Mouse (Mus musculus) right cerebral cortex, postnatal 36 days (tissue): Measurements from ENCODE around the gene Dcaf15.

Source experiments
- DNase-seq, 2 experiments: peaks; one replicate each; pipeline ENCODE4 v3.0.0; 2022; ENCODE audit warnings: low spot score in 2 of 2, mixed read lengths in 1 of 2

Dcaf15 gene

DNA sequence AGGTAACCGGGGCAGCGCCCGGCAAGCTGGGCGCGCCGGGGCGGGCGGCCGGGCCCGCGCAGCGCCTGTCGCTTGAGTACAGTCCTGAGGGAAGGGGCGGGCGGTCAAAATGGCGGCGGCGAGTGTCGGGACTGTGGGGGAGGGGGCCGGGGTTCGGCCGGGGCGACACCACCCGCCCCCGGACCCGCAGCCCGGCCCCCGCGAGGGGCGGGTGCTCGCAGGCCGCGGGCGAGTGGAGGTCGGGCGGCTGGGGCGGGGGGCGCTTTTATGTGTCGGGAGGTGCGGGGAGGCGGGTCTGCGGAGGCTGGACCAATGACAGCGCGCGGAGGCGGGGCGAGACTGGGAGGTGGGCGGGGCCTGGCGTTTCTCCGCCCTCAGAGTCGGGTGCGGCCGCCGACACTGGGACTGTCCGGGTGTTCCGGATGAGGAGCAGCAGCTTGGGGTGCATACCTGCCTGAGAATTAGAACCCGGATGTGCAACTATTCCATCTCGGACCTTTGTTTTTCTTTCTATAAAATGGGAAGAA is 37.5 kb downstream of the Dcaf15 start:
- DNase-seq: peak; percentile 91

DNA sequence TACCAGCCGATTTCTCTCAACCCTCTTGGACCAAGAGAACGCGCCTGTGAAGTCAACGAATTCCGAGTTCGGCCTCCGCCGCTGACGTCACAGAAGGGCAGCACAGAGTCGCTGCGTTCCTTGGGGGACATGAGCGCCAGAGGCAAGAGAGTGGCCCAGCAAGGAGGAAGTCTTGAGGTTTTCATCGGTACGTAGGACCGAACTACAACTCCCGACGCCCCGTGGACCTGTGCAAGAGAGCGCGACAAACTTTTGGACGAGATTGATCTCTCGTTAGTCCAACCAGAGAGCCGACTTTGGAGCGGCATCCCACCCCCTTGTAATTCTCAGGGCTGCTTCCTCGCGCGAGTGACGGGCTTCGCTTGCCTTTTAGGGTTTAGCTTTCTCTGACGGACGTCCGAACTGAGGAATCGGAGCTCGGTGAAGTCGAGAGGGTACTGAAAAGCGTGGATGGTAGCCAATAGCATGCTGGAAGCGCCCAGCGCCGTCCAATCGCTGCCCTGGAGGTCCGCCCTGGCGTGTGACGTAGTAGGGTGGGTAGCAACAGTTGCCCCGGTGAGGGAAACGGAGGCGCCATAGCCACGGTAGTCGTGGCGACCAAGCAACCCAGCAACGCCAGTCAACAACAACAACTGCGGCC is 38.2 kb downstream of the Dcaf15 start, which contains the start of gene Rfx1:
TSS of gene Rfx1 (plus strand) at position 544 of the 640 bp plus-strand sequence.
- peak; percentile 100 for DNase-seq

DNA sequence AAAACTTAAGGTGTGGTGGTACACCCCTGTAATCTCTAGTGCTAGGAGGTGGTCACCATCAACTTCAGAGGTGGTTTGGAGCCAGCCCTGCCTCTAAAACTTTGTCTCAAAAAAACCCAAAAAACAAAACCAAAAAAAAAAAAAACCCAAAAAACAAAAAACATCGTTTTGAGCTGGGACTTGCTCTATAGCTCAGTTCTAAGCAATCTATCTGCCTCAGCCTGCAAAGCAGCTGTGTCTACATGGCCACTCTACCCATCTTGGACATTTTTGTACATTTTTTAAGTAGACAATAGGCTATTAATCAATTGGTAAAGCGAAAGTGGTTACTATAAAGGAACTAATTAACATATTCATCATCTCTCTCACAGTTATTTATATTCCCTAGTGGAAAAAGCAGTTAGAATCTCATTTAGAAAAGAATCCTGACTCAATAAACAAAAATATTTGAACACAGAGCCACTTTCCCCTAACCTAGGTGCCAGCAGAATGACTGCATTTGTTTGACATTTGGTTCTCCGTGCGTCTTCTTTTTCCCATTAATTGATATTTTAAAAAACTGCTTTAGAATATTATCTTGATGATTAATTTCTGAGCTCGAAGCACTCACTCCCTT is 39.0 kb downstream of the Dcaf15 start:
- no peak for DNase-seq

DNA sequence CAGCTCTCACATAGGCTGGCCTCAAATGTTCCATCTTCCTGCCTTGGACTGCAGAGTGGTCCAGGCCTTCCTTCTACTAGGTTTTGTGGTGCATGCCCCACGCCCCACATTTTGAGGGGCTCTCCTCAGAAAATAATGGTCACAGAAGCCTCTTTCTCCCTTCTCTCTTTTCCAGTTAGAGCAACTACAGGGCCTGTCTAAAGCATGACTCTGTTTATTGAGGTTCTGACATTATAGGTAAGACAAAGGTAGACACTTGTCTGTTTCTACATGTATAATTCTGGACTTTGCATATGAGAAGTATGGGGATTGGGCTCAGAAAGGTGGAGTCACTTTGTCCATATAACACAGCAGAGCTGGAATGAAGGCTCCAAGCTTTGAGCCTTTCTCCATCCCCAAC is 39.5 kb downstream of the Dcaf15 start, which contains the start of gene Gm10643:
TSS of gene Gm10643 (minus strand) at position 101 of the 400 bp plus-strand sequence.
- no peak for DNase-seq

DNA sequence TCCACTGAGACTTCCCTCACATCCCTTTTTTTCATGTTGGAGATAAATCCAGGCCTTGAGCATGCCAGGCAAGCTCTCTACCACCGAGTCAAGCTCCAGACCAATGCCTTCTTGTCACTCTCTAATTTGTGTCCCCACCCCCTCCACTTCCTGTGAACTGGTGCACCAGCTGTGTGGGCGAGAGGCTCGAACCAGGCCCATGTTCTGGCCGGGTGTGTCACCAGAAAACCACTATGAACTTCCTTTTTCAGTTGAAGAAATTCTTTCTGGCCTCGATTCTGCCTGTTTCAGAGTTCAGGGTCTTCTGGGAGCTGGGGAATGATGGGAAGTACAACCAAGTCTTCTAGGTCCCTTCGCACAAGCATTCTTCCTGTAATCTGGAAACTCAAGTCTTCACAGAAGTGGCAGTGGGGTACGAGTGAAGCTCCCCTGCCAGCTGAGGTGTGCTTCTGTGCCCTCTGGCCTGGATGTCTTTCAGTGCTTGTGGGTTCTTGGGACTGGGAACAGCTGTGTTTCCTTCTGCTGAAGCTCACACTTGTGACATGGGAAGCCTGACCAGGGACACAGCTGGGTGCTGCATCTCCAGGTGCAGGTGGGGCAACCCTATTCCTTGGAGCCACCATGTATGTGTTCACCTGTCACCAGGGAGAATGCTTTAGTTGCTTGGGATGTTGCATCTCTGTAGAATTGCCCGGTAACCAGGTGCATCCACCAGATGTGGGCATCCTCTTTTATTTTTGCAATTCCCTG is 40.5 kb downstream of the Dcaf15 start:
- no peak for DNase-seq

DNA sequence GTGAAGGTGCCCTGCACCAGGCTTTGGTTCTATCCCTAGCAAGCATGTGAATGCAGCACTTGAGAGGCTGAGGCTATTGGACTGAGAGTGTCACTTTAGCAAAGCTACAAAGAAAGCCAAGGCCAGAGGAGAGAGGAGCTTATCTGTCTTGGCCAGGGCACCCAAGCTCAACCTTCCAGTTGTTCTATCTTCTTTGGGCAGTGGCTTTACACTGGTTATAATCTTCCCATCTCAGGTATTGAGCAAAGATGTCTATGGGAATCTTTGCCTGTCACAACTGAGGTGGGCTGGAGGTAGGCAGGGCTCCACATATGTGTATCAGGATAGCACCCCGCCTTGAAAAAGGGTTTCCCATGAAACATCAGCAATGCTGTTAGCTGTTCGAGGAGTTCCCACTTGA is 44.3 kb downstream of the Dcaf15 start:
- no peak for DNase-seq

DNA sequence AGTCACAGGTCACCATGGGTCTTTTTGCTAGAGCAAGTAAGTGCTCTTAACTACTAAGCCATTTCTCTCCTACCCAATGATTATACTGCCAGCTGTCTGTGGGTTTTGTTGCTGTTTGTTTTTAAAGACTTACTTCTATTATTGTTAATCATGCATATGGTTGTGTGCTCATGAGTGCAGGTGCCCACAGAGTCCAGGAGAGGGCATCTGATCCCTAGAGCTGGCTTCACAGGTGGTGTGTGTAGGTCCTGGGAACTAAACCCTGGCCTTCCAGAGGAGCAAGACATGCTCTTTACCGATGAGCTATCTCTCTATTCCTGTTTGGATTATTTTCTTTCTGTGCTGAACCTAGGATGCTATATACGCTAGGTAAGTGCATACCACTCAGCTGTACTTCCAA is 45.3 kb downstream of the Dcaf15 start:
- no peak for DNase-seq

DNA sequence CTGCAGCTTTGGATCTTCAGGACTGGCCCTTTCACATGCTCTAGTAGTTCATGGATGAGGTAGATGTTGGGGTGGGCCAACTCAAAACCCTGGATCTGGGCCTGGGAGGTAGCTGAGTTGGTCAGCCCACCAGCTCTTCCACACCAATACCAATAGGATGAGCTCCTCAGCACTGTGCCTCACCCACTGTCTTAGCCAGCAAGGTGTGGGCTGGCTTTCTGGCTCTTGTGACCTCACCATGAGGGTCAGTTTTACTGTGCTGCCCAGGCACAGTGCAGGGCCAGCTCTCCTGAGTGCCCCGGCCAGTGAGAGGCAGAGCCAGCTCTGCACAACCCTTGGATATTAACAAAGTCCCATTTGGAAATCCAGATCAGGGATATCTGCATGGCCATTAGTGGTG is 46.7 kb downstream of the Dcaf15 start:
- no peak for DNase-seq

DNA sequence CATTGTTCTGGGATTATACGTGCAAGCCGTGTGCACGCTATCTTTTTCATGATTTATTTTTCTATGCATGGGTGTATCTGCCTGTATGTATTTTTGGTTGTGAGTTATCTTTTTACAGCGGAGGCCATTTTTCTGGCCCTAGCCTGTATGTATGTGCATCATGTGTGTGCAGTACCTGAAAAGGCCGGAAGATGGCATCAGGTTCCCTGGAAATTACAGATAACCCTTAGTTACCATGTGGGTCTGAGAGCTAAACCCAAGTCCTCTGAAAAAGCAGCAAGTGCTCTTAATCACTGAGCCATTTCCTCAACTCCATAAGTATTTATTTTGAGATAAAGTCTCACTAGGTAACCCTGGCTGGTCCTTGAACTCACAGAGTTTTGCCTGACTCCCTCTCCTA is 51.3 kb downstream of the Dcaf15 start:
- no peak for DNase-seq

DNA sequence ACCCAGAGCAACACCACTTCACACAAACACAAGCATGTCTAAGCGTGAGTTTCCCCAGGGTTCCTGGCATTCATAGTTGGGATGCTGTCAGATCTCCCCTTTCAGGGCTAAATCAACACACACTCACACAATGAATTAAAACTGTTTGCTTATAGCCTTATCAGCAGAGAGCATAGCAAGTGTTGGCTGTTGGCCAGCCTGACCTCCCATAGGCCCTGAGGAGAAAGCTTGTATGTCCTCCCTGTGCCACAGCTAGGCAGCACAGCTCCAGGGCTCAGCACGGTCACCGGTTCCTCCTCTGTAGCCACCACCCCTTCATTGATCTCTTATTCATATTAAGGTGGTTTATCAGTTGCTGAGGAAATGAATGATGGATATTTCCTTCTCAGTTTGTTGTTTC is 51.8 kb downstream of the Dcaf15 start:
- DNase-seq: no peak

DNA sequence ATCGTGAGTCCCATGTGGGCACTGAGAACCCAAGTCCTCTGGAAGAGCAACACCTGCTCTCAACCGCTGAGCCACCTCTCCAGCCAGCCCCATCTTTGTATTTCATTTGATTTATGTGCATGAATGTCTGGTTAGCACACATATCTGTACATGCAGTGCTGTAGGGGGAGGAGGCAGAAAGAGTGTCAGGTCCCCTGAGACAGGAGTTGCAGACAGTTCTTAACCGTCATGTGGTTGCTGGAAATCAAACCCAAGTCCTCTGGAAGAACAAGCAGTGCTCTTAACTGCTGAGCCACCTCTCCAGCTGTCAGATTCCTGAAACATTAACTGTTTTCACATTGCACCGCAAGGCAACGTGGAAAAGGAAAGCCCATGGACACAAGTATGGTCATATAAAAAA is 56.4 kb downstream of the Dcaf15 start:
- no peak for DNase-seq
